Mouse (Mus musculus): ENCODE measurements around the gene Clec10a.

DNA sequence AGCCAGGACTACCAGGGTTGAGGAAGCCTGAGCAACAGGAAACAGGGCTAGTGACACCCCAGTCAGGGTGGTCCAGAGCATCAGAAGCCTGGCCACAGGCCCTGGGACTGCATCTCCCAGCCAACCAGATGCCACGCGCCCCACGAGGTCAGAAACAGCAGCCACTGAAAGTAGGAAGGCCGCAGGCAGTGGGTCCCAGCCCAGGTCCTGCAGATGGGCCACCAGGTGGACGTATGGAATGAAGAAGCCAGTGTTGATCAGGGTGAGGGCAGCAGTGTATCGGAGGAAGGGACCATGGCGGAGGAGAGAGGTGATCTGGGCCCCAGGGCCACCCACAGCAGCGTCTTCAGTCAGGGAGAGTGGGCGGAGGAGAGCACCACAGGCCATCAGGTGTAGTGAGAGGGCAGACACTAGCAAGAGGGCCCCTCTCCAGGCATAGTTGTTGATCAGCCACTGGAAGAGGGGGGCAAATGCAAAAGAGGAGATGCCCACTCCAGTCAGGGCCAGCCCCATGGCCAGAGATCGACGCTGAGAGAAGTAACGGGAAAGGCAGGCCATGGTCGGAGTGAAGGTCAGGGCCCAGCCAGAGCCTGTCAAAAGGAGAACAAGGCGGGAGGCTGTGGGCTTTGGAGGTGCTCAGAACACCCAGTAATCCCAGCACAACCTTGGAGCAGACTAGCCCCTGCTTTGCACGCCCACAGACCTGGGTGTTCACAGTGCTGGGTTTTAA is 62.9 kb downstream of the Clec10a start:
- TF ChIP-seq EP300 (IDR thresholded peaks at IDR 0.05; ENCODE audit: low read depth) (no peak), CTCF (IDR thresholded peaks at IDR 0.05; ENCODE audit: low read depth) (no peak)

Measured in liver, embryonic 14.5 days (tissue).